Comparison of ENCODE assay signal across 22 mouse cellular contexts in the genomic region with DNA sequence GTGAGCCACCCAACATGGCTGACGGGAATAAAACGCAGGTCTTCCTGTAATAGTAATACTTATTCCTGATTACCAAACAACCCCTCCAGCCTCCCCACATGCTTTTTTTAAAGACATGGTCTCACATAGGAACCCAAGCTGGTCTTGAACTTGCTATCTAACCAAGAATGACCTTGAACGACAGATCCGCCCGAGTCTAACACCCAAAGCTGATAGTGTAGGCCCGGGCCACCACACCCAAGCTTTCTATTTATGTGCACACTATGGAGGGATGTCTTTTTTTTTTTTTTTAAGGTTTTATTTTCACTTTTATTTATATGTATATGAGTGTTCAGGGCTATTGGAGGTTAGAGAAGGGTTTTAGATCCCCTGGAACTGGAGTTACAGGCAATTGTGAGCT.
"Had no signal": no experiment of that assay in that cellular context is flagged by ENCODE, and none has a peak within 500 bp of the region (broad histone marks: within the 10 kb centered on the region; RNA-seq: fewer than 3 reads in every experiment).

No protein-coding gene starts in this region.

- H3K4me1 ChIP-seq: lung, embryonic 15.5 days; midbrain, embryonic 10.5 days; midbrain, embryonic 12.5 days; neural tube, embryonic 13.5 days; neural tube, embryonic 15.5 days had no signal

- H3K9me3 ChIP-seq: lung, embryonic 15.5 days; megakaryocyte, embryonic 14.5 days; midbrain, embryonic 10.5 days; midbrain, embryonic 12.5 days; neural tube, embryonic 13.5 days; neural tube, embryonic 15.5 days had no signal

- H3K27me3 ChIP-seq: lung, embryonic 15.5 days; megakaryocyte, embryonic 14.5 days; midbrain, embryonic 12.5 days; neural tube, embryonic 13.5 days; neural tube, embryonic 15.5 days had no signal

- H3K4me3 ChIP-seq: lung, embryonic 15.5 days; megakaryocyte, embryonic 14.5 days; midbrain, embryonic 10.5 days; midbrain, embryonic 12.5 days; myocyte; neural tube, embryonic 13.5 days; neural tube, embryonic 15.5 days had no signal

- ATAC-seq: liver, postnatal 0 days; lung, postnatal 0 days; midbrain, embryonic 16.5 days had no signal

- DNase-seq: liver, postnatal 0 days; lung, adult 2 months; lung, postnatal 14 days; lung, postnatal 36 days; midbrain, embryonic 14.5 days; retina, postnatal 1 day; right cerebral cortex, adult 18-20 months; right cerebral cortex, postnatal 25 days; right cerebral cortex, postnatal 4 days; spleen, adult 18-20 months; thymus, adult 18-20 months; thymus, postnatal 14 days; thymus, postnatal 36 days had no signal
